Mouse (Mus musculus): ENCODE results near the gene Rnf157. TPM values are rescaled to one million over a fixed set of nuclear protein-coding genes. Genes with fewer than 3 reads are reported as not detected.
"Not testable (repeated sequence)": the region's sequence is repeated elsewhere in the genome, so short reads cannot be mapped to it uniquely, and the experiment has no call there.

Gene Rnf157
- polyA plus RNA-seq, 1 experiment from 2014 or later = 16.8 TPM

- H3K9me3 ChIP-seq (ENCODE audit: low read depth, low read length) = no peaks in the 10 kb centered on the region
- no peaks in the 10 kb centered on the region for H3K4me1 ChIP-seq (ENCODE audit: insufficient read depth)
- 80% methylated on average over 2 of the region's 2 CpGs for WGBS
Observed at GRCm38 (mm10) chr11:116366124-116366523, 46.7 kb downstream of the Rnf157 start.

DNA sequence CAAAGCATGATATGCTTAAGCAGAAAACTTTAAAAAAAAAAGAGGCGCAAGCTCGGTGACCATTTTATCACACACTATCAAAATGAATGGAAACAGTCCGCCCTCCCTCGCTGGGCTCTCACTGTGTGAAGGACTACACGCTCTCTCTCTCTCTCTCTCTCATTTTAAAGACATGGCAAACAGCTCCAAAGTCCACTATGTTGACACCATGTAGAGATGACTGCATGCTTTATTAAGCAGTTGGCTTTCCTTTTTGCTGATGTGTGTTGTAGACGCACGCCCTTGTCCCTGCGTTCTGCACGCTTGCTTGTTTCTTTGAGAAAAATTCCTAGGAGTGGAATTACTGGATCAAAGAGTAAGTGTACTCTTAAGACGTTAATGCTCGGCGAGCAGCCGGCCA lies 47.4 kb downstream of the Rnf157 start:
- no peaks in the 10 kb centered on the region for H3K4me1 ChIP-seq (ENCODE audit: insufficient read depth)
- H3K4me3 ChIP-seq (ENCODE audit: low read depth, low read length) = no peak overlapping the region
- H3K9ac ChIP-seq = no peak overlapping the region
- no peaks in the 10 kb centered on the region for H3K27me3 ChIP-seq (ENCODE audit: insufficient read depth, low read length)
- no peaks in the 10 kb centered on the region for H3K9me3 ChIP-seq (ENCODE audit: low read depth, low read length)
- DNase-seq = no peak
- H3K27ac ChIP-seq (ENCODE audit: low read depth) = no peak overlapping the region
- H3K4me2 ChIP-seq = no peak overlapping the region
- ATAC-seq (ENCODE audit: insufficient read depth) = no peak
- H3K36me3 ChIP-seq (ENCODE audit: insufficient read depth) = no peaks in the 10 kb centered on the region
- TF ChIP-seq CTCF (IDR thresholded peaks at IDR 0.05; ENCODE audit: low read depth) = no peak
- WGBS = 59% methylated on average over 13 of the region's 13 CpGs

More at GRCm38 (mm10) chr11:116366124-116366523, 46.7 kb downstream of the Rnf157 start:
- Histone ChIP-seq H3K27me3 (ENCODE audit: insufficient read depth, low read length) (no peaks in the 10 kb centered on the region), H3K27ac (ENCODE audit: low read depth) (no peak overlapping the region), H3K4me2 (no peak overlapping the region), H3K36me3 (ENCODE audit: insufficient read depth) (no peaks in the 10 kb centered on the region), H3K4me3 (ENCODE audit: low read depth, low read length) (no peak overlapping the region), H3K9ac (no peak overlapping the region)
- TF ChIP-seq CTCF (IDR thresholded peaks at IDR 0.05; ENCODE audit: low read depth) = no peak
- DNase-seq (no peak), ATAC-seq (ENCODE audit: insufficient read depth) (no peak)

DNA sequence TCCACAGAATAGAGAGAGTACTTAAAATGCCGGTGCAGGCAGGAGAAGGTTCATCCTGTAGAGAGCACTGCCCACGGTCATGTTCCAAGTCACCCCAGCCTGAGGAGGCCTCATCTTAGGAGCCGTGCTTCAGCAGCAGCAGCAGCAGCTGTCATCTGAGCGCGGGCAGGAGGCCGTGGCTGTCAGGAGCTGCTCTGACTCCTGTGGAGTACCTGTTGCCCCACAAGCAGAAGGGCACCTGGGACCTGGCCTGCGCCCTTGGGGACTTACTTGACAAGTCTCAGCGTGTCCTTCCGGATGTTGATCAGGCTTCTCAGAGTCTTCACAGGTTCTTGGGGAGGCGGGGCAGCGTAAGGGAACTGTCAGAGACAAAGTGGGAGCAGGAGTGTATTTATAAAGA lies 50.8 kb downstream of the Rnf157 start:
- TF ChIP-seq CTCF (IDR thresholded peaks at IDR 0.05; ENCODE audit: low read depth) = no peak
- H3K9ac ChIP-seq = no peak overlapping the region
- ATAC-seq (ENCODE audit: insufficient read depth) (no peak), DNase-seq (no peak)
- 56% methylated on average over 11 of the region's 11 CpGs for WGBS
- H3K27me3 ChIP-seq (ENCODE audit: insufficient read depth, low read length) = no peaks in the 10 kb centered on the region
- H3K36me3 ChIP-seq (ENCODE audit: insufficient read depth) = peaks cover 10% of the 10 kb centered on the region
- no peak overlapping the region for H3K27ac ChIP-seq (ENCODE audit: low read depth)
- no peaks in the 10 kb centered on the region for H3K4me1 ChIP-seq (ENCODE audit: insufficient read depth)
- no peak overlapping the region for H3K4me2 ChIP-seq
- no peaks in the 10 kb centered on the region for H3K9me3 ChIP-seq (ENCODE audit: low read depth, low read length)
- H3K4me3 ChIP-seq (ENCODE audit: low read depth, low read length) = no peak overlapping the region

DNA sequence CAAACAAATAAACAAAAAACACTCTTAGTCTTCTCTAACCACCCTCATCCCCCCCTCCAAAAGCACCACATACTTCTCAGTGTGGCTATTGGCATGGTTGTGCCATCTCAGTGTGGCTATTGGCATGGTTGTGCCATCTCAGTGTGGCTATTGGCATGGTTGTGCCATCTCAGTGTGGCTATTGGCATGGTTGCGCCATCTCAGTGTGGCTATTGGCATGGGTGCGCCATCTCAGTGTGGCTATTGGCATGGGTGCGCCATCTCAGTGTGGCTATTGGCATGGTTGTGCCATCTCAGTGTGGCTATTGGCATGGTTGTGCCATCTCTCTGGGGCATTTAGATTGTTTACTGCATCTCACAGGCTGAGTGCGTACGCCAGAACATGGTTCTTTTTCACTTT lies 51.9 kb downstream of the Rnf157 start:
- H3K27ac ChIP-seq (ENCODE audit: low read depth); H3K4me3 ChIP-seq (ENCODE audit: low read depth, low read length): not testable (repeated sequence)

DNA sequence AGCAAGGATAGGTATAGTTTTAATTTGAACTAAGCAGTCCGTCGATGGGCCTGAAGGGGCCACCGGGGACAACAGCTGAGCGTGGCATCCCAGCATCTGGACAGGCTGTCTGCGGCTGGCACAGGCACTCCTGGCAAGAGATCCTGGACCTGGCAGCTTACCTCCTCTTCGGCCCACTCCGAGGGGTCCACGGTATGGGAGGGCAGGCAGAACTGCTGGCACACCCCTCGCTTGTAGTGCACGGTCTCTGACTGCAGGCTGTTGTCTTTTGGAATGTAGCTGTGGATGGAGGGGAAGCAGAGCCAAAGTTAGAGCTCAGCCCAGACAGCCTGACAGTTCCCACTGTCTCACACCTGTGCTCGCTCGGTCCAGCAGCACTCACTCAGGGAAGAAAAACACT lies 53.2 kb downstream of the Rnf157 start:
- Histone ChIP-seq H3K27me3 (ENCODE audit: insufficient read depth, low read length) (no peaks in the 10 kb centered on the region), H3K4me3 (ENCODE audit: low read depth, low read length) (no peak overlapping the region), H3K36me3 (ENCODE audit: insufficient read depth) (peaks cover 21% of the 10 kb centered on the region), H3K4me2 (no peak overlapping the region), H3K9ac (no peak overlapping the region), H3K9me3 (ENCODE audit: low read depth, low read length) (no peaks in the 10 kb centered on the region), H3K27ac (ENCODE audit: low read depth) (no peak overlapping the region), H3K4me1 (ENCODE audit: insufficient read depth) (no peaks in the 10 kb centered on the region)
- ATAC-seq (ENCODE audit: insufficient read depth) (no peak), DNase-seq (no peak)
- TF ChIP-seq CTCF (IDR thresholded peaks at IDR 0.05; ENCODE audit: low read depth) = no peak
- 77% methylated on average over 12 of the region's 12 CpGs for WGBS

More for the DNA sequence above, 51.9 kb downstream of the Rnf157 start:
- H3K9me3 ChIP-seq (ENCODE audit: low read depth, low read length); ATAC-seq (ENCODE audit: insufficient read depth); H3K27me3 ChIP-seq (ENCODE audit: insufficient read depth, low read length); DNase-seq; H3K4me2 ChIP-seq; H3K9ac ChIP-seq; H3K4me1 ChIP-seq (ENCODE audit: insufficient read depth): not testable (repeated sequence)
- H3K36me3 ChIP-seq (ENCODE audit: insufficient read depth) = peaks cover 11% of the 10 kb centered on the region
- 98% methylated on average over 5 of the region's 5 CpGs for WGBS

GRCm38 (mm10) chr11:116358926-116359637 lies 53.8 kb downstream of the Rnf157 start:
- Histone ChIP-seq H3K4me3 (ENCODE audit: low read depth, low read length) (no peak overlapping the region), H3K27ac (ENCODE audit: low read depth) (no peak overlapping the region), H3K9me3 (ENCODE audit: low read depth, low read length) (no peaks in the 10 kb centered on the region), H3K9ac (no peak overlapping the region), H3K27me3 (ENCODE audit: insufficient read depth, low read length) (no peaks in the 10 kb centered on the region), H3K4me2 (no peak overlapping the region), H3K4me1 (ENCODE audit: insufficient read depth) (no peaks in the 10 kb centered on the region), H3K36me3 (ENCODE audit: insufficient read depth) (peaks cover 23% of the 10 kb centered on the region)
- ATAC-seq (ENCODE audit: insufficient read depth) (no peak), DNase-seq (no peak)
- no peak for TF ChIP-seq CTCF (IDR thresholded peaks at IDR 0.05; ENCODE audit: low read depth)
- WGBS = 56% methylated on average over 15 of the region's 15 CpGs

DNA sequence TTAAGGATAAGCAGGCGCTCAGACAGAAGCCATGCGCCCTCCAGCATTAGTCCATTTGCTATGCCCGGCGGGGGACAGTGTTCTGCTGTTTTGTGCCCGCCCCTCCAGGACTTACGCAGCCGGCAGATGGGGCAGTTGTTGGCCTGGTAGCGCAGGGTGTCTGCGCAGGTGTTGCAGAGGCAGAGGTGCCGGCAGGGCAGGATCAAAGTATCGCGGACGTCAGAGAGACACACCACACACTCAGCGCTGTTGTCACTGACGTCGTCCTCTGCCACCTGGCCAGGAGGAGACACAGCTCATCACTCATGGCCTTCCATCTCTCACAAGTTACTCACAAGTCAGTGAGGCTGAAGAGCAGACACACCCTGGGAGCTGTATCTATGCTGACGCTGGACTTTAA lies 58.3 kb downstream of the Rnf157 start:
- ATAC-seq (ENCODE audit: insufficient read depth) (no peak), DNase-seq (no peak)
- TF ChIP-seq CTCF (IDR thresholded peaks at IDR 0.05; ENCODE audit: low read depth) = no peak
- 38% methylated on average over 17 of the region's 17 CpGs for WGBS
- H3K4me1 ChIP-seq (ENCODE audit: insufficient read depth) = no peaks in the 10 kb centered on the region
- H3K4me2 ChIP-seq = no peak overlapping the region
- no peak overlapping the region for H3K27ac ChIP-seq (ENCODE audit: low read depth)
- peaks cover 32% of the 10 kb centered on the region for H3K36me3 ChIP-seq (ENCODE audit: insufficient read depth)
- no peaks in the 10 kb centered on the region for H3K9me3 ChIP-seq (ENCODE audit: low read depth, low read length)
- H3K9ac ChIP-seq = no peak overlapping the region
- H3K4me3 ChIP-seq (ENCODE audit: low read depth, low read length) = no peak overlapping the region
- no peaks in the 10 kb centered on the region for H3K27me3 ChIP-seq (ENCODE audit: insufficient read depth, low read length)

Data from lung, embryonic 14.5 days (tissue).